Mouse (Mus musculus) liver (tissue): ENCODE results near the gene Hgd.

Source experiments
- DNase-seq: peaks from one replicate; pipeline ENCODE4 v3.0.0-alpha.2; 2020; ENCODE audit warnings: mixed read lengths

Hgd gene

GRCm38 (mm10) chr16:37579994-37580393, at the start of gene Hgd:
Gene Hgd (plus strand): TSS chr16:37580153.
- DNase-seq, result no peak

DNA sequence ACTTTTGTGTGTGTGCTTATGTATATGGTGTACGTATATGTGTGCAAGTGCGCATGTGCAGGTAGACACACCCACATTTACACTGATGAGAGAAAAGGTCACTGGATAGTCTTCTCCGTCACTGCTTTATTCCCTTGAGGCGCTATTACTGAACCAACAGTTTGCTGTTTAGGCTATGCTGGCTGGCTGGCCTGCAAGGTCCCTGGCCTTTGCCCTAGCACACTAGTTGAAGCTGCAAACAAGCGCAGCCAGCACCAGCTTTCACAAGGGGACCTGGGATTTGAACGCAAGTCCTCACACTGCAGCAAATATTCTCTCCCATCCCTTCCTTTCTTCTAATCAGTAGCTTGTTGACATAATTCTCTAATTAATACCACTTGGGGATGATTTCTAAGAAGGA, 49.8 kb upstream of the Hgd start:
- DNase-seq, result peak; percentile 28

GRCm38 (mm10) chr16:37532046-37532445, 47.9 kb upstream of the Hgd start:
- no peak for DNase-seq

DNA sequence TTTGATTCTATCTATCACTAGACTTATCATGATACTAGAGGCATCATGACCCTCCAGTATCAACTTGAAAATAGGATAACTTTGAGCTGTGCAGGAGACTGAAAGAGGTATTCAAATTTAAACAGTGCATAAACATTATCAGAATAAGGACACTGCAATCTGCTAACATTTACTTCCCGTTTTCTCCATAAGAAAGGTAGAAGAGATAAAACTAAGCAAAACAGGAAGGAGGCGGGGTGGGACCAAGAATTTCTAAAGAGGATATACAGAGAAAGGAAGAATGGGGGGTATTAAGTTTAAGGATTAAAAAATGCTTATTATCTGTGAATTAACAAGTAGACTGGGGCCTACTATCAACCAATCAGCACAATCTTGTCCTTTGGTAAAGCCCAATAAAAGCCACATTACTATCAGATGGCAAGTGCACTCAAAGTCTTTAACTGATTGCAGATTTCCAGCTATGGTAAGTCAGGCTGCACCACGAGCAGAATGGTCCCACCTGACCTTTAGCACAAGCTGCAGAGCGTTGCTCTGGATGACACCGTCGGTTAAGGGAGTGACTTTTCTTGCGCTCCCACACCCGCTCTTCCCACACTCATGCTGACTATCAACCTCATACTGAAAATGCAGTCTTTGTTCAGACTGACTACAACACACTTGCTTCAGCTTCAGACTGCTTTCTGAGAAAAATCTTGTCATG, 46.4 kb upstream of the Hgd start:
- DNase-seq, result no peak

- DNase-seq, result no peak
Measured at GRCm38 (mm10) chr16:37539240-37539610, 40.7 kb upstream of the Hgd start.

GRCm38 (mm10) chr16:37539611-37540580, 40.1 kb upstream of the Hgd start, which contains the start of the genes Gtf2e1 and Rabl3:
Gene Gtf2e1 (minus strand): TSS chr16:37539789.
Gene Rabl3 (plus strand): TSS chr16:37539885.
- peak; percentile 95 for DNase-seq

DNA sequence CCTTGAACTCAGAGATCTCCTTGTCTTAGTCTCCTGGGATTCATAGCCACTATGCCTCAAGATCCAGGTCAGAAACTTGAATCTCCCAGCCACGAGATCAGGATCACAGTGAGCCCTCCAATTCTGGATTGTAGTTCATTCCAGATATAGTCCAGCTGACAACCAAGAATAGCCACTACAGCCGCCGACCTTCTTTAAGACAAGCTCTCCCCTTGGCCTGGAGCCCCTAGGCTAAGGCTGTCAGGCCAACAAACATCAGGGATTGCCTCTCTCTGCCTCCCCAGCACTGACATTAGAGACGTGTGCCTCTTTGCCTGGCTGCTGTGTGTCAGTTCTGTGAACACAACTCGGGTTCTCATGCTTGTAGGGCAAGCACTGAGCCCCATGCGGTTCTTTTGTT, 39.2 kb upstream of the Hgd start:
- DNase-seq, result no peak

GRCm38 (mm10) chr16:37546312-37546711, 33.6 kb upstream of the Hgd start:
- DNase-seq, result no peak

DNA sequence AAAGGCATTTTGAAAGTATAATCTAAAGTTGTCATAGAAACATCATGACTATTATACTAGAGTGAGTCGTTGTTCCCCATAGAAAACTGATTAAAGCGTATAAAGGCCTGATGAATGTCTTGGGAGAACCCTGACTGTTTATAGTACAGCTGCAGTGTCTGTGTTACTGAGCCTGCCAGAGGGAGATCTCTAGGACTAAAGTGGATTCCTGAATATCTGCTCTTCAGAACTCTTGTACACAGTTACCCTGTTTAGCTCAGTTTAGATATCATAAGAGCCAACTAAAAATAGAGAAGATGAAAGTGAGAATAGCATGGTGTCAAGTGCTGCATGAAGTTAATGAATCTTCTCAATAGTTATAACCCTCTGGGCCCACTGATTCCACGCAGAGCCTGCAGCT, 29.7 kb upstream of the Hgd start:
- DNase-seq, result no peak

GRCm38 (mm10) chr16:37550981-37551380, 29.0 kb upstream of the Hgd start:
- no peak for DNase-seq

GRCm38 (mm10) chr16:37552824-37553223, 27.1 kb upstream of the Hgd start:
- no peak for DNase-seq

DNA sequence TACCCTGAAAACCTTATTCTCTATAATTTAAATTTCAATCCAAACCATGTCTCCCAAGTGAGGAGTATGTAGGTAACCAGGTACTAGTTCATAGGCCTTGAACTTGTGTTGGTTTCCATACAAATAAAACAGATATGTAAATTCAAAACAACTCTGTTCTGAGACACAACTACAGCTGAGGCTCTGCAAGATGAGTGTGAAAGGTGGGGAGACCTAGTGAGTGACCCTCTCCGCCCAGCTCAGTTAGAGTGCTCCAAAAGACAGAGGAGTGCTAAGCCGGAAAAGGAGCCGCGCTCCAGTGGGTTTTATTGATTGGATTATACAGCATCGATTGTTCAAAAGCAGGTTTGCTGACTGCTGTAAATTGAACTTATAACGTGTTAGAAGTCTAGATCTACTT, 17.5 kb upstream of the Hgd start:
- DNase-seq, result no peak

GRCm38 (mm10) chr16:37562961-37563360, 17.0 kb upstream of the Hgd start:
- no peak for DNase-seq

GRCm38 (mm10) chr16:37565117-37565516, 14.8 kb upstream of the Hgd start:
- DNase-seq, result no peak

- no peak for DNase-seq
Measured at GRCm38 (mm10) chr16:37566107-37566506, 13.8 kb upstream of the Hgd start.

- no peak for DNase-seq
Measured at GRCm38 (mm10) chr16:37567113-37568050, 12.6 kb upstream of the Hgd start.

DNA sequence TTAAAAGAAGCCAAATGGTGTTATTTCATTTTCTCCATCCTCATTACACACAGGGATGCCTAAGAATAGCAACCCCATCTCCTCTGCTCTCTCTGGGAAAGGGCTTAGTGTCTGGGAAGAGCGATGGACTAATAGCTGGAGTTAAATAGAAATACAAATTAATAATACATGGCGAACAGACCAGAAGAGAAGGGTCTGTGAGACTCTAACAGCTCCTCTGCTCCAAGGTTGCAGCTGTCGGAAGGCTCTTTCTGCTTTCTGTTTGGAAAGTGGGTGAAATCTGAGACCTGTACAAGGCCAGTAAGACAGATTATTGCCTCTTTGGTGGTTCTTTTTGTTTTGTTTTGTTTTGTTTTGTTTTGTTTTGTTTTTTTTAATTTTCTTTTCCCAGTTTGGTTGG, 8.4 kb upstream of the Hgd start:
- DNase-seq, result no peak

GRCm38 (mm10) chr16:37572117-37572754, 7.7 kb upstream of the Hgd start:
- no peak for DNase-seq

GRCm38 (mm10) chr16:37573061-37573460, 6.9 kb upstream of the Hgd start:
- no peak for DNase-seq

DNA sequence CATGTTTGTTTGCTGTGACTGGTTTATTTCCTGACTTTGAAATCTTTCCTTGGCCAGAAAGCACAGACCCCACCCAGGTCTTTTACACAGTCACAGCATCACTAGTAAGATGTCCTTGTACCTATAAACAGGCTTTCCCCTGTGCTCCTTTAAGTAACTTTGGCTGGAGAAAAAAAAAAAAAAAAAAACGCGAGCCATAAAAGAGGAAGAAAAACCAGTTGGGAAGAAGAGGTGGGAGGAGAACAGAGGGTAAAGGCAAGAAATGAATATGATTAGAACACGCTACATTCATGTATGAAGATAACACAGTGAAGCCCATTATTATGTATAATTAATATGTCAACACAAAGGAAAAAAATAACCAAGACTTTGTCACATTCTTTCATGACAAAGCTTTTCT, 4.6 kb upstream of the Hgd start:
- DNase-seq, result no peak

- DNase-seq, result no peak
Measured at GRCm38 (mm10) chr16:37579591-37579990, 362 bp upstream of the Hgd start.

DNA sequence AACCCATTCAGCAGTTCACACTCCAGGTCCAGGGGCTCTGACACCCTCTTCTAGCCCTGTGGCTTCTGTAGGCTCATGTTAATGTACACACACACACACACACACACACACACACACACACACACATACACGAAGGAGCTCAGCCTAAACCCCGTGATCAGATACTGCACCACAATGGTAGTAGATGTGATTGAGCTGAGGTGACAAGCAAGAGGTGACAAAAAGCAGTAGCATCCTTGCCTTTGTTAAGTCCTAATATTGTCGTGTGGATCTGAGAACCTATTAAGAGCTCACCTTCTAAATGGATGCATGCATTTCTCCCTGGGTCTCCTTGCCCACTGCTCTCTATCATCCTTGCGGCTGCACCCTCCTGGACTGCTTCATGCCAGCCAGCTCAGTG, 698 bp downstream of the Hgd start:
- DNase-seq, result no peak
